In the genomic region with DNA sequence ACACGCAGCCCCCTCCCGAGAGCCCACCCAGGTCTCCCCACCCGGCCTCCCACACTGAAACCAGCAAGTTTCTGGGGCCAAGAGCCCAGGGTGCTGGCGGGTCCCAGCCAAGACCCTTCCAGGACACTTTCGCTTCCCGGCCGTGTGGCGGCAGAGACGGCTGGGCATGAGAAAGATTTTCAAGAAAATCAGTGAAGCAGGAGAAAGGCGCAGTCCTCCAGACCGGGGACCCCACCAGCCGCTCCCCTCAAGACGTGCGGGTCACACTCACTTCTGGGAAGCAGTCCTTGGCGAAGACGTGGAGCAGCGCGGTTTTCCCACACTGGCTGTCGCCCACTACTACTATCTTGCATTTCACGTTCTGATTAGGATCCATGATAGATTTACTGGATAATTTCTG, we compare ENCODE assay signal across 8 mouse cellular contexts. TPM values are rescaled to one million over a fixed set of nuclear protein-coding genes. Genes with fewer than 3 reads are reported as not detected.
DNase-seq lines count a peak whose midpoint lies in the region; ATAC-seq and TF ChIP-seq lines count a peak whose summit lies in the region.

No protein-coding gene starts in this region.

- peak overlapping the region; percentile 59 for H3K4me2 ChIP-seq in embryonic facial prominence, embryonic 15.5 days (replicated peaks)
- peak overlapping the region; percentile 92 for H3K4me2 ChIP-seq in heart, postnatal 0 days (ENCODE audit: low read depth, low read length)
- H3K4me2 ChIP-seq in lung, embryonic 16.5 days (ENCODE audit: low read depth, low read length) = peak overlapping the region; percentile 76

- 0 out of 2 replicates have a peak, but pooled peaks have one; percentile 12 for ATAC-seq in embryonic facial prominence, embryonic 15.5 days (ENCODE audit: insufficient number of reproducible peaks, low FRiP score, low TSS enrichment, low read depth)
- ATAC-seq in heart, postnatal 0 days (ENCODE audit: insufficient read depth, low read depth) = no peak
- ATAC-seq in lung, embryonic 16.5 days (ENCODE audit: low read depth) = peak; percentile 22

- peak overlapping the region; percentile 99 for H3K9ac ChIP-seq in embryonic facial prominence, embryonic 15.5 days
- peak overlapping the region; percentile 87 for H3K9ac ChIP-seq in heart, postnatal 0 days (replicated peaks; ENCODE audit: low read depth, low read length)
- H3K9ac ChIP-seq in lung, embryonic 16.5 days (ENCODE audit: low read length) = peak overlapping the region; percentile 86

- TF ChIP-seq CTCF in E14TG2a.4 (conservative IDR thresholded peaks at IDR 0.05; ENCODE audit: low read length) = no peak
- no peak for TF ChIP-seq CTCF in heart, postnatal 0 days (IDR thresholded peaks at IDR 0.05; ENCODE audit: low read depth)

- no peaks in the 10 kb centered on the region for H3K9me3 ChIP-seq in E14TG2a.4 (ENCODE audit: low read length)
- H3K9me3 ChIP-seq in embryonic facial prominence, embryonic 15.5 days (replicated peaks) = no peaks in the 10 kb centered on the region
- H3K9me3 ChIP-seq in heart, postnatal 0 days (replicated peaks; ENCODE audit: control insufficient read depth, low read length) = no peaks in the 10 kb centered on the region
- H3K9me3 ChIP-seq in lung, embryonic 16.5 days (ENCODE audit: control insufficient read depth, low read length) = no peaks in the 10 kb centered on the region

- peak overlapping the region; percentile 94 for H3K27ac ChIP-seq in embryonic facial prominence, embryonic 15.5 days (replicated peaks)
- H3K27ac ChIP-seq in heart, postnatal 0 days (ENCODE audit: low read depth) = peak overlapping the region; percentile 96
- H3K27ac ChIP-seq in lung, embryonic 16.5 days (ENCODE audit: low read length) = peak overlapping the region; percentile 91

- 0% methylated on average over 20 of the region's 20 CpGs for WGBS in embryonic facial prominence, embryonic 15.5 days
- WGBS in heart, postnatal 0 days = 0% methylated on average over 20 of the region's 20 CpGs
- under 1% methylated on average over 20 of the region's 20 CpGs for WGBS in lung, embryonic 16.5 days

- no peak for TF ChIP-seq EP300 in heart, postnatal 0 days (IDR thresholded peaks at IDR 0.05; ENCODE audit: low read depth)

- DNase-seq in adrenal gland, adult 8-10 months = peak; percentile 25
- DNase-seq in heart, postnatal 0 days (ENCODE audit: low spot score) = no peak
- peak; percentile 57 to 74 for DNase-seq in kidney, postnatal 4 days
- peak; percentile 59 for DNase-seq in retina, postnatal 1 day
- no peak for DNase-seq in thymus, postnatal 14 days

- no peaks in the 10 kb centered on the region for H3K36me3 ChIP-seq in E14TG2a.4 (ENCODE audit: insufficient read depth, low read length)
- H3K36me3 ChIP-seq in embryonic facial prominence, embryonic 15.5 days = no peaks in the 10 kb centered on the region
- H3K36me3 ChIP-seq in heart, postnatal 0 days (replicated peaks; ENCODE audit: control insufficient read depth, insufficient read depth, low read length) = no peaks in the 10 kb centered on the region
- H3K36me3 ChIP-seq in lung, embryonic 16.5 days (ENCODE audit: control insufficient read depth, insufficient read depth, low read length) = no peaks in the 10 kb centered on the region

- H3K4me1 ChIP-seq in E14TG2a.4 (replicated peaks; ENCODE audit: low read depth, low read length) = peaks cover 42% of the 10 kb centered on the region
- peaks cover 12% of the 10 kb centered on the region for H3K4me1 ChIP-seq in embryonic facial prominence, embryonic 15.5 days
- H3K4me1 ChIP-seq in heart, postnatal 0 days (ENCODE audit: control insufficient read depth, insufficient read depth) = peaks cover 25% of the 10 kb centered on the region
- H3K4me1 ChIP-seq in lung, embryonic 16.5 days (replicated peaks; ENCODE audit: control insufficient read depth, insufficient read depth, low read length) = peaks cover 13% of the 10 kb centered on the region

- H3K27me3 ChIP-seq in E14TG2a.4 (ENCODE audit: insufficient read depth, low read length) = peaks cover 13% of the 10 kb centered on the region
- H3K27me3 ChIP-seq in embryonic facial prominence, embryonic 15.5 days = no peaks in the 10 kb centered on the region
- peaks cover 9% of the 10 kb centered on the region; the same call in 1 of the 2 replicates for H3K27me3 ChIP-seq in heart, postnatal 0 days (ENCODE audit: control insufficient read depth, insufficient read depth, low read length)
- H3K27me3 ChIP-seq in lung, embryonic 16.5 days (ENCODE audit: control insufficient read depth, insufficient read depth, low read depth, low read length) = peaks cover 2% of the 10 kb centered on the region; the same call in 1 of the 2 replicates

- H3K4me3 ChIP-seq in E14TG2a.4 (replicated peaks; ENCODE audit: low read length) = peak overlapping the region; percentile 85
- peak overlapping the region; percentile 91 for H3K4me3 ChIP-seq in embryonic facial prominence, embryonic 15.5 days (replicated peaks)
- H3K4me3 ChIP-seq in heart, postnatal 0 days (ENCODE audit: low read depth, low read length) = peak overlapping the region; percentile 91
- H3K4me3 ChIP-seq in lung, embryonic 16.5 days (ENCODE audit: low read length) = peak overlapping the region; percentile 92

RNA-seq across cellular contexts. Expression of gene Rnd3, which starts 0.5 kb away (rescaled TPM):
- total RNA-seq in adrenal gland, adult 8-10 months (2022) = 10 to 100 TPM; 30.0 to 44.0 (median 34.4) TPM
- 110 and 112 TPM in 2 replicates for polyA plus RNA-seq in embryonic facial prominence, embryonic 15.5 days (2015; fragmentation: Nextera tagmentation; extraction: Ambion mirVana)
- total RNA-seq in heart, postnatal 0 days (2014; rRNA removed; ENCODE audit: low replicate concordance) = 12.9 and 15.8 TPM in 2 replicates
- polyA plus RNA-seq in heart, postnatal 0 days (2015; fragmentation: Nextera tagmentation; extraction: Ambion mirVana) = 19.4 and 20.3 TPM in 2 replicates
- 62.2 and 68.6 TPM in 2 replicates for polyA plus RNA-seq in lung, embryonic 16.5 days (2015; fragmentation: Nextera tagmentation; extraction: Ambion mirVana)

Comparison
In these comparisons a context has a peak if more than half of its experiments do, and no peak if none do; other contexts are left out.
1. DNase-seq: peak in adrenal gland, adult 8-10 months (single experiment), kidney, postnatal 4 days (2 of 2) and retina, postnatal 1 day (single experiment); none in heart, postnatal 0 days (single experiment) and thymus, postnatal 14 days (single experiment).
2. Peak in every context shown above with its lines, with median percentiles within 50 percentile points of each other: H3K4me3 ChIP-seq, H3K27ac ChIP-seq, H3K4me2 ChIP-seq and H3K9ac ChIP-seq.